Mouse (Mus musculus) lung, adult 18-20 months (tissue): ENCODE results near the gene Fxyd7.

Source experiments
- DNase-seq, 2 experiments: peaks; one replicate each; pipeline ENCODE4 v3.0.0; 2022; ENCODE audit warnings: mixed read lengths in 2 of 2

Fxyd7 gene

DNA sequence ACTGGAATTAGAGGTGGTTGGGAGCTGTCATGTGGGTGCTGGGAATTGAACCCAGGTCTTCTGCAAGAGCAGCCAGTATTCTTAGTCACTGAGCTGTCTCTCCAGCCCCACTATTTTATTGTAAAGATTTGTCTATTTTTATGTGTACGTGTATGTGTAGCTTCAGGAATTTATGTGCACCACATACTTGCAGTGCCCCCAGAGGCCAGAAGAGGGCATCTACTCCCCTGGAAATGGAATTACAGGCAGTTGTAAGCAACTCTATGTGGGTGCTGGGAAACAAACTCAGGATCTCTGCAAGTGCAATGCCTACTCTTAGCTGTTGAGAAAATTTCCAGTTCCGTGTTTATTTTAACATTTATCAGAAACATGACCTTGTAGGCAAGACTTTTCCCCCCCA lies 54.8 kb downstream of the Fxyd7 start:
- no peak for DNase-seq

DNA sequence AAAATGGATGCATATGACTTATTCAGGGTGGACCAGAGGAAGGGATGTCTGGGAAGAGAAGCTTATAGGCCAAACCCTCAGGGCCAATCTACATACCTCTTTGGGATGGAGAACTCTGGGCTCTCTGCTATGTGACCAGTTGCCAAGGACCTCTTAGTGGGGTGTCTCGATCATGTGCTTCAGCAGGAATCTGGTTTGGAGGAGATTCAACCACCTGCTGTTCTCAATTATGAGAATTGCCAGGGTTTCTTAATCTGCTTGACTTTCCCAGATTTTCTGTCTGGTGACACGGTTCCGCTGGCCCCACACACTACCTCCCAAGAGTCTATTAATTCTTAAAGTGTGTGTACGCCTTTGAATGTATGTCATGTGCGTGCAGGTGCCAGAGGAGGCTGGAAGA lies 57.3 kb downstream of the Fxyd7 start:
- DNase-seq = no peak
